Mouse (Mus musculus) C2C12 (cell line): ENCODE results near the gene Hdac11.

ENCODE experiments used
- CTCF ChIP-seq: IDR thresholded peaks from one replicate; pipeline ENCODE4 v1.5.1; 2011; ENCODE audit not compliant: control insufficient read depth, insufficient read depth, insufficient read length
- MAX ChIP-seq: IDR thresholded peaks from one replicate; pipeline ENCODE4 v1.6.1; 2011; ENCODE audit warnings: mild to moderate bottlenecking, control low read depth

- TF ChIP-seq CTCF (no peak), MAX (no peak)
Measured at GRCm38 (mm10) chr6:91221094-91221493, 64.6 kb downstream of the Hdac11 start.
